Mouse (Mus musculus): ENCODE results near the gene Npsr1. TPM values are rescaled to one million over a fixed set of nuclear protein-coding genes. Genes with fewer than 3 reads are reported as not detected.

Gene Npsr1
- not detected for polyA plus RNA-seq (2017; shearing (Covaris generic))

DNA sequence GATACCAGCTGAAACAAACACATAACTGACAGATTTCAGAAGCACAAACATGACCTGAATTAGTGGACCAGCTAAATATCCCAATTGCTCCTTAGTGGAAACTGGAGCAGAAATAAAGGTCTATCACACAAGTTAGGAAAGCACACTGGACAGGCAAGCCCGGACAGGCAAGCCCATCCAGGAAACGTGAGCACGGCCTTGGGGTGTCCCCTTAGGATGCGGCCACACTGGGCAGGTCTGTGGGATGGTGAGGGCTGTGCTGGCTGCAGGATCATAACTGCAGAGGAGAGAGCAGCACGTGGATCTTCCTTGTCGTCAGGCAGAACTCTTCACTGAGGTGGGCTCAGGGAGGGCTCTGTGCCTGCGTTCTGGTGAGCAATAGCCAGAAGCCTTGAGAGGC is at the start of gene Npsr1:
TSS of gene Npsr1 (plus strand) at position 301 of the 400 bp plus-strand sequence.

Data from inflammation-experienced regulatory T-cells, adult 16 weeks (primary cell).